Mouse (Mus musculus) c-Kit-positive CD71-positive TER-119-positive erythroid progenitor cells, embryonic 14.5 days (primary cell): Measurements from ENCODE around the gene Nyap2.

Experiments
- DNase-seq: peaks from one replicate; pipeline ENCODE4 v3.0.0-alpha.2; 2013; ENCODE audit warnings: low spot score

Gene Nyap2

GRCm38 (mm10) chr1:81076831-81077664 is at the start of gene Nyap2:
Nyap2 (plus strand) TSS chr1:81076950.
- no peak for DNase-seq

GRCm38 (mm10) chr1:81042907-81043868 is 33.6 kb upstream of the Nyap2 start:
- no peak for DNase-seq

GRCm38 (mm10) chr1:81058340-81058739 is 18.4 kb upstream of the Nyap2 start:
- DNase-seq = no peak

- DNase-seq = no peak
Observed at GRCm38 (mm10) chr1:81058835-81059234, 17.9 kb upstream of the Nyap2 start.

- DNase-seq = no peak
Observed at GRCm38 (mm10) chr1:81062811-81063210, 13.9 kb upstream of the Nyap2 start.

GRCm38 (mm10) chr1:81076259-81076658 is 491 bp upstream of the Nyap2 start:
- no peak for DNase-seq

GRCm38 (mm10) chr1:81077665-81078314 is 1.0 kb downstream of the Nyap2 start:
- DNase-seq = no peak

- no peak for DNase-seq
Observed at GRCm38 (mm10) chr1:81087485-81087884, 10.7 kb downstream of the Nyap2 start.

- DNase-seq = no peak
Observed at GRCm38 (mm10) chr1:81090400-81090799, 13.7 kb downstream of the Nyap2 start.

- no peak for DNase-seq
Observed at GRCm38 (mm10) chr1:81090979-81091378, 14.2 kb downstream of the Nyap2 start.

GRCm38 (mm10) chr1:81092056-81092455 is 15.3 kb downstream of the Nyap2 start:
- no peak for DNase-seq

GRCm38 (mm10) chr1:81092886-81093285 is 16.1 kb downstream of the Nyap2 start:
- DNase-seq = no peak

GRCm38 (mm10) chr1:81098950-81099349 is 22.2 kb downstream of the Nyap2 start:
- DNase-seq = no peak

- no peak for DNase-seq
Observed at GRCm38 (mm10) chr1:81101749-81102148, 25.0 kb downstream of the Nyap2 start.

- no peak for DNase-seq
Observed at GRCm38 (mm10) chr1:81119732-81120131, 43.0 kb downstream of the Nyap2 start.

- DNase-seq = no peak
Observed at GRCm38 (mm10) chr1:81132007-81132712, 55.4 kb downstream of the Nyap2 start.

GRCm38 (mm10) chr1:81143855-81144254 is 67.1 kb downstream of the Nyap2 start:
- DNase-seq = no peak

GRCm38 (mm10) chr1:81145576-81145975 is 68.8 kb downstream of the Nyap2 start:
- no peak for DNase-seq

- DNase-seq = no peak
Observed at GRCm38 (mm10) chr1:81169245-81169644, 92.5 kb downstream of the Nyap2 start.

- no peak for DNase-seq
Observed at GRCm38 (mm10) chr1:81172703-81173102, 96.0 kb downstream of the Nyap2 start.

GRCm38 (mm10) chr1:81173303-81173702 is 96.6 kb downstream of the Nyap2 start:
- DNase-seq = no peak

GRCm38 (mm10) chr1:81179725-81180124 is 103.0 kb downstream of the Nyap2 start:
- no peak for DNase-seq
